Mouse (Mus musculus): ENCODE data around the gene Olfr328. TPM values are rescaled to one million over a fixed set of nuclear protein-coding genes. Genes with fewer than 3 reads are reported as not detected.
"Not testable (repeated sequence)": the region's sequence is repeated elsewhere in the genome, so short reads cannot be mapped to it uniquely, and the experiment has no call there.

The Olfr328 gene
- not detected in 2 replicates for polyA plus RNA-seq (2012; rRNA removed)

GRCm38 (mm10) chr11:58555536-58555935 is at the start of gene Olfr328:
Gene Olfr328 (minus strand): TSS chr11:58555636.
- no peak for DNase-seq (ENCODE audit: low read depth)

GRCm38 (mm10) chr11:58605228-58605627 is 49.8 kb upstream of the Olfr328 start:
- no peak for DNase-seq (ENCODE audit: low read depth)

- DNase-seq (ENCODE audit: low read depth), result no peak
These were observed 49.3 kb upstream of the Olfr328 start for GRCm38 (mm10) chr11:58604688-58605087.

- DNase-seq (ENCODE audit: low read depth), result no peak
These were observed 47.5 kb upstream of the Olfr328 start for GRCm38 (mm10) chr11:58602800-58603560.

GRCm38 (mm10) chr11:58602062-58602461 is 46.6 kb upstream of the Olfr328 start:
- no peak for DNase-seq (ENCODE audit: low read depth)

- DNase-seq (ENCODE audit: low read depth), result no peak
These were observed 42.4 kb upstream of the Olfr328 start for GRCm38 (mm10) chr11:58597837-58598236.

- DNase-seq (ENCODE audit: low read depth), result no peak
These were observed 39.4 kb upstream of the Olfr328 start, which contains the start of gene Olfr324 for GRCm38 (mm10) chr11:58594814-58595213. Gene Olfr324 (plus strand): TSS chr11:58595114.

GRCm38 (mm10) chr11:58588620-58589250 is 33.3 kb upstream of the Olfr328 start:
- DNase-seq (ENCODE audit: low read depth), result no peak

- no peak for DNase-seq (ENCODE audit: low read depth)
These were observed 32.5 kb upstream of the Olfr328 start for GRCm38 (mm10) chr11:58587898-58588348.

GRCm38 (mm10) chr11:58578636-58579035 is 23.2 kb upstream of the Olfr328 start:
- no peak for DNase-seq (ENCODE audit: low read depth)

GRCm38 (mm10) chr11:58577430-58577829 is 22.0 kb upstream of the Olfr328 start, which contains the start of gene Olfr325:
Gene Olfr325 (plus strand): TSS chr11:58577730.
- DNase-seq (ENCODE audit: low read depth), result no peak

GRCm38 (mm10) chr11:58570405-58570804 is 15.0 kb upstream of the Olfr328 start, which contains the start of gene Olfr224:
Gene Olfr224 (minus strand): TSS chr11:58570553.
- DNase-seq (ENCODE audit: low read depth), result no peak

GRCm38 (mm10) chr11:58546322-58546721 is 9.1 kb downstream of the Olfr328 start, which contains the start of gene Olfr329-ps:
Gene Olfr329-ps (minus strand): TSS chr11:58546422.
- DNase-seq (ENCODE audit: low read depth), result no peak

GRCm38 (mm10) chr11:58534736-58535135 is 20.7 kb downstream of the Olfr328 start, which contains the start of gene Olfr330:
Gene Olfr330 (minus strand): TSS chr11:58534836.
- DNase-seq (ENCODE audit: low read depth), result not testable (repeated sequence)

- DNase-seq (ENCODE audit: low read depth), result not testable (repeated sequence)
These were observed 35.7 kb downstream of the Olfr328 start for GRCm38 (mm10) chr11:58519756-58520155.

GRCm38 (mm10) chr11:58518916-58519315 is 36.5 kb downstream of the Olfr328 start:
- DNase-seq (ENCODE audit: low read depth), result not testable (repeated sequence)

GRCm38 (mm10) chr11:58509058-58509457 is 46.4 kb downstream of the Olfr328 start:
- not testable (repeated sequence) for DNase-seq (ENCODE audit: low read depth)

GRCm38 (mm10) chr11:58502472-58502871 is 53.0 kb downstream of the Olfr328 start, which contains the start of gene Olfr331:
Gene Olfr331 (minus strand): TSS chr11:58502572.
- not testable (repeated sequence) for DNase-seq (ENCODE audit: low read depth)

All from gonadal fat pad, adult 2 months (tissue).